Mouse (Mus musculus) CD8-positive naive resting alpha-beta T cell, adult 2 months (primary cell): ENCODE results near the gene Pacsin3.

ENCODE experiments used
- DNase-seq, 2 experiments: peaks; one replicate each; pipeline ENCODE4 v3.0.0; 2022; ENCODE audit warnings: low read depth in 2 of 2, low spot score in 2 of 2

Pacsin3 gene

DNA sequence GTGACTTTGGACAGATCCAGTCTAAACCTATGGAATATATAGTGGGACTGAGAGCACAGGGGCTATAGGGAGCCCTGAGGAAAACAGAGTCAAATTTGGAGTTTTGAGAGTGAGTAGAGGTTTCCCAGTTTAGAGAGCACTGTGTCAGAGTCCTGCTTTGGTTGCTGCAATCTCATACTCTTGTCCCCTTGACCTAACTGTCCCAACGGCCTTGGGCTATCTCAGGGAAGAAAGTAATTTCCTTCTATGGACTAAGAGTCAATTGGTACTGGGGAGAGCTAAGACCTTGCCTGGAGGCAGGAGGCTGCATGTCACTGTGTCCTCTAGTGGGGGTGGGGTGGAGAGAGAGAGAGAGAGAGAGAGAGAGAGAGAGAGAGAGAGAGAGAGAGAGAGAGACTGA, 3.1 kb downstream of the Pacsin3 start:
- DNase-seq = no peak

DNA sequence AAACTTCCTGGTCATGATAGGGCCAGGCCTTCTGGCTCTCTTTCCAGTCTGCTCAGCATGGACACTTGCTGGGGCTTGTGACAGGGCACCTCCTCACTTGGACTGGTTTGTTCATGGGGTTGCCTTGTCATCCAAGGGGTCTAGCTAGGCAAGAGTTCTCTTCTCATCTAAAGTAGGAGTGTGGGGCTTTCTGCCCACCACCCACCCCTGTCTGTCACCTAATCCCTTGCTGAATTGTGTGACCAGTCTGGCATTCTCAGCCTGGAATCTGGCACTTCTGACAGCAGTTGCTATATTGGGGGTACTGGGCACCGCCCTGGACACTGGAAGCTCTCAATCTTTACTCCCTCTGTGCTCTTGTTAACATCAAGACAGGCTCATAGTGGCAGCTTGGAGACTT, 3.7 kb downstream of the Pacsin3 start:
- no peak for DNase-seq

DNA sequence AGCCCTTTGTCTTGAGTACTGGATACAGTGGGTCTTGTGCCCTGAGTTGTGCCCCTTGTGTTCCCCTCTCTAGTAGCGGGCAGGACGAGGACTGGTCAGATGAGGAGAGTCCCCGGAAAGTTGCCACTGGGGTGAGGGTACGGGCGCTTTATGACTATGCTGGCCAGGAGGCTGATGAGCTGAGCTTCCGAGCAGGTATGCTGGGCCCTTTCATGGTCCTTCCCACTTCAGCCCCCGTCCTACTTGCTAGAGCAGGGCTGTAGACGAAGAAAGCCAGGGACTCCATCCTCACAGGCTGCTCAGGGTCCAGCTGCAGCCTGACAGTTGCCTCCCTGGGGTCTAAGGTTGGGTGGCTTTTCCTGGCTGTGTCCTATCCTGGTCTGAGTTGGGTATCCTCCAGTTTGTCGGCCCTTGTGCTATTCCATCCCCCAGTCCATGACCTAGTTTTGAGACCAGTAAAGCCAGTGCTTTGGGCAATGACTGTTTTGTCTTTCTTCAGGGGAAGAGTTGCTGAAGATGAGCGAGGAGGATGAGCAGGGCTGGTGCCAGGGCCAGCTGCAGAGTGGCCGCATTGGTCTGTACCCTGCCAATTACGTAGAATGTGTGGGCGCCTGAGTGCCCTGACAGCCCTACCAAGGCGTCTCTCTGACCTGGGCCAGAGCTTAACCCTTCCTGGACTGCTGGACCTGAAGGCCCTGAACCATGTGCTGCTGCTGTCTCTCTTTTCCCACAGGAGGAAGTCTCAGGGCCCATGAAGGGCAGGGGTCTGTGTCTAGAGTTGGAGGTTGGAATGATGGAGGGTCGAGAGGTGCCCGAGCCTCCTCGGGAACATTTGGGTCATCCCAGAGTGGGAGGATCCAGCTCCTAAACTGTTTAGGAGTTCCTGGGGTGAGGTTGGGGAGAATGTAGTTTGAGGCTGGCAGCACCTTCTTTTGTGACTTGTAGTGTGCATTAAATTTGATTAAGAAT, 8.2 kb downstream of the Pacsin3 start:
- DNase-seq = no peak

DNA sequence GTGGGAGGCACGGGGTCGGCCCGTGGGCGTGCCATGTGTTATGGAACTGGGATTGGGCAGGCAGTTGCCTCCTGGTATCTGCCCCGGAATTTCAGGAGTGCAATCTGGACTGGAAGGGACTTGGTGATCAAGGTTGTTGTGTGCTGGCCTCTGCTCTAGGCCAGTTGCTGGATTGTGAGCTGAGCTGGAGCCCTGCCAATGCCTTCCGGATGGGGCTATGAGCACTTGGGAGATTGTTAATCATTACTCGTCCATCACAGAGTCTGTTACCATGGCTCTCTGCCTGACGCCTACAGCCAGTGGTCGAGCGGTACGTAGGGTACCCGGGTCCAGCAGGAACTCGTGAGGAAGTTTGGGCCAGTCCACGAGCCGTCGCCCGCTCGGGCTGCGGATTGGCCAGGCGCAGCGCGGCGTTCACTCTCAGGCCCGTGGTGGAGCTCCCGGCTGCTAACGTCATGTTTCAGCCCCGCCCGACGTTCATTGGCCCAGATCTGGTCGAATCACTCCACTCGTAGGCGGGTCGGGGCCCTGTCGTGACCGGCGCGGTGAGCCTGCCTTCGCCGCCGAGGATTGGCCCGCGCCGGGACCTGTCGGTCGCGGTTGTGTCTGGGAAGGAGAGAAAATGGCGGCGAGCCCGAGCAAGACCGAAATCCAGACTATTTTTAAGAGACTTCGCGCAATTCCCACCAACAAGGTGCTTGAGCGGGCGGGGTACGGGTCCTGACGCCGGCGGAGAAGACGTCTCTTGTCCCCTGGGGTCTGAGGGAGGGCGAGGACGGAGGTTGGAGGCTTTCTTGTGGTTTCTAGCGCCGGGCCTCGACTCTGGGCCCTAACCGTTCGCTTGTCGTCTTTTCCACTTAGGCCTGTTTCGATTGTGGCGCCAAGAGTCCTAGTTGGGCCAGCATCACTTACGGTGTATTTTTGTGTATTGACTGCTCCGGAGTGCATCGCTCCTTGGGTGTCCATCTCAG, 9.2 kb downstream of the Pacsin3 start, which contains the start of gene Arfgap2:
Gene Arfgap2 (plus strand): TSS at position 264 of the 971 bp plus-strand sequence.
- peak; percentile 85 to 86 for DNase-seq

DNA sequence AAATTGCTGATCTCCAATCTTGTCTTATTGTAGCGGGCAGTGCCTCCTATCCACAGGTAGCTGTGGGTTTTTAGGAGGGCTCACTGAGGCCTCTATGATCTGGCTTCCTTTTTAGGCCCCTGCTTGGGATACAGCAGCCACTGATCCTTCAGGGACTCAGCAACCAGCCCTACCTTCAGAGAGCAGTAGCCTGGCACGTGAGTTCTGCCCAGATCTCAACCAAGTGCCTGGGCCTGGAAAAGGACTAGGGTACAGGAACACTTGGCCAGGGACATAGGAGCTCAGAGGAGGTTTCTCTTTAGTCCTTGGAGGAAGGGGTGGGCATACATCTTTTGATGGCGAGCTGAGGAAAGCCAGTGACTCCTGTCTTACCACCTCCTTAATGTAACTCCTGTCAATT, 12.3 kb downstream of the Pacsin3 start:
- no peak for DNase-seq

DNA sequence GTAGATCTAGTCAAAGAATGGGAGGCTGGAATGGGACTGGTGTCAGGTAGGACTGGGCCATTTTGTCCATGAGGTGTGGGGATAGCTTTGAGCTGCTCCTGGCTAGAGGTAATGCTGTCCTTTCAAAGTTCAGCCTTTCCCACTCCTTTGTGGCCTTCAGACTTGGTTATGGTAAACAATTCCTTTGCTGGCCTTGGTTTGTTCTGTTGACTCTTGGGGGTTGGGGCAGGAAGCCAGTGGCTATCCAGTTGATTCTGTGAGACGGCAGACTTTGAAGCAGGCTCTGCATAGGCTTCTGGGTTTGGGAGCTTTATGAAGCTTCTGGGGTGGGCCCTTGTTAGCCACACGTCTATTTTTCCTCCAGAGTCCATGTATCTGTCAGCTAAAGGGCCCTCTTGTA, 13.0 kb downstream of the Pacsin3 start:
- DNase-seq = no peak

DNA sequence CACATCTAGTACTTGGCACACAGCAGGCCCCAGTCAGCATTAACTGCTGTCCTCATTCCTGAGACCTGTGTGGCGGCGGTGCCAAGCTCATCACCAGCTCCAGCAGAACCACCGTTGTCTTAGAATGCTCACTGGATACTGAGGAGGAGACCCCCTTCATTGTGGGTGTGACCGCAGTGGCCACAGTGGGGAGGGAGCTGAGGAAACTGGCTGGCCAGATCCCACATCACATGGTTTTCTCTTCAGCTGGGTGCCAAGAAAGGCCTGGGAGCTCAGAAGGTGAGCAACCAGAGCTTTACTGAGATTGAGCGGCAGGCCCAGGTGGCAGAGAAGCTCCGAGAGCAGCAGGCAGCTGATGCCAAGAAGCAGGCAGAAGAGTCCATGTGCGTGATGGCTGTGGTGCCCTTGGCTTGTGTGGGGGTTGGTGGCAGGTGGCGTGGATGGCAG, 14.0 kb downstream of the Pacsin3 start:
- no peak for DNase-seq

DNA sequence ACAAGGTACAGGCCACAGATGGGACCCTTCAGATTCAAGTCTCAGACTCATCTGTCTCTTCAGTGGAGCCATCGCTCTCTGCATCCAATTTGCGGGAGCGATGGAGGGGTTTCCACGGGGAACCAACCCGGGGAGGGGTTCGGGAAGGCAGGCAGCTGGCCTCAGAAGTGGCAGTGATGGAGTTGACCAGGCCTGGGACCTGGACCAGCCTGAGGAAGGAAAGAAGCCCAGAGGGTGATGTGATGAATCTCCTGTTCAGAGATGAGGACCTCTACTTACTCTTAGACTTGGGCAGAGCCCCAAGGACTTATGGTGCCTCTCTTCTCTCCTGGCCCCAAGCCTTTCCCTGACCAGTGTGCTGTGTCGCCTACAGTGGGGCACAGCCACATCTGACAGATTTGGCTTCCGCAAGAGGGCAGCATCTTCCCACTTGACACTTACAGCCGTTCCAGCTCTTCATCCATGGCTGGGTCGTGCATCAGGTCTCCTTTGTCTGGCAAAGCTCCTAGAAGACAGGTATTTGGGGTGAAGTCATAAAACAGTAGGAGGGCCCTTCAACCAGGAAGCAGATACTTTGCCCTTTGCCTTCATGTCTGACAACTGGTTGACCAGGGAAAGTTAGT, 23.1 kb downstream of the Pacsin3 start:
- DNase-seq = no peak

DNA sequence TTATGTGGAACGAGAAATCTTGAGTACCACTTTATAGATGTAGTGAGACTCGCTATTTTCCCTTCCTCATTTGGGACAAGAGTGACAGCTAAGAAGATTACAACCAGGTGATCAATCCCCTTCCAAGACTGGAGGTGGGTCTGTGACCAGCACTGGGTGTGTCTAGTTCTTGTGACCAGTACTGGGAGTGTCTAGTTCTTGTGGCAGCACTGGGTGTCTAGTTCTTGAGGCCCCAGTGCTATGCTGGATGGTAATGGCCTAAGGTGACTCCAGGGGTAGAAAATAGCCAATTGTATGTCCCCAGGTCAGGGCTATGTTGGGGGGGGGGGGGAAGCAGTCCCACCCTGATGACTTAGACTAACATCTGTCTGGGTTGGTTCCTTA, 23.6 kb downstream of the Pacsin3 start:
- no peak for DNase-seq

DNA sequence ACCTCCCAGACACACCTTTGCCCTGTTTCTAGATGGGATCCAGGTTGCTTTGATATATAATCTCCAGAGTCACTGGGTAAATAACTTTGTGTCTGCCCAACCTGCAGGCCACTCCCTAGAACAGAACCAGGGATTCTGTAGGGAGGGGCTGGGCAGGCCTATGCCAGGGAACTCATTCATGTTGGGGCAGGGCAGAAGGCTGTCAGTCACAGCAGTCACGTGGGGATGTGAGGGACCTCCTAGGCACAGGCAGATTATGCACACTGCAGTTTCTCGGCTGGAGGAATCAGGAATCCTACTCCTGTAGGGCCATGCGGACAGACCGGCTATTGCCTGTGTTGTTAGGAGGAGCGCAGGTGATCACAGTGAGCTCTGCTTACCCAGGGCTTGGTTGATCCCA, 25.6 kb downstream of the Pacsin3 start:
- DNase-seq = no peak

DNA sequence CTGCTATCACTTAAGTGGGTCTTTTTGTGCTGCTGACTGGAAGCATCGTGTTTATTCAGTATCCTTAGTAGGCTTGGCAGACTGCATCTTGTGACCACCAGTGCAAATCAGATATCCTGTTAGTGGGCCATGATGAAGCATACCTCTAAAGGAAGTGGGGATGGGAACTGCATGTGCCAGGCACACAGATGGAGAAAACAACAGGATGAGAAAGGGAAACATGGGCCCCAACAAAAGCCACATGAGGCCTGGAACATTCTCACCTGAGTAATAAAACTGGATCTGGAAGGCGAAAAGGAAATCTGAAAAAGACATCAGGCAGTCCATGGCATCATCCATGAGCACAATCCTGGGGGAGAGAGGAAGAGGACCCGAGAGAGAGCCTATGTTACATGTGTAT, 28.2 kb downstream of the Pacsin3 start:
- DNase-seq = no peak

DNA sequence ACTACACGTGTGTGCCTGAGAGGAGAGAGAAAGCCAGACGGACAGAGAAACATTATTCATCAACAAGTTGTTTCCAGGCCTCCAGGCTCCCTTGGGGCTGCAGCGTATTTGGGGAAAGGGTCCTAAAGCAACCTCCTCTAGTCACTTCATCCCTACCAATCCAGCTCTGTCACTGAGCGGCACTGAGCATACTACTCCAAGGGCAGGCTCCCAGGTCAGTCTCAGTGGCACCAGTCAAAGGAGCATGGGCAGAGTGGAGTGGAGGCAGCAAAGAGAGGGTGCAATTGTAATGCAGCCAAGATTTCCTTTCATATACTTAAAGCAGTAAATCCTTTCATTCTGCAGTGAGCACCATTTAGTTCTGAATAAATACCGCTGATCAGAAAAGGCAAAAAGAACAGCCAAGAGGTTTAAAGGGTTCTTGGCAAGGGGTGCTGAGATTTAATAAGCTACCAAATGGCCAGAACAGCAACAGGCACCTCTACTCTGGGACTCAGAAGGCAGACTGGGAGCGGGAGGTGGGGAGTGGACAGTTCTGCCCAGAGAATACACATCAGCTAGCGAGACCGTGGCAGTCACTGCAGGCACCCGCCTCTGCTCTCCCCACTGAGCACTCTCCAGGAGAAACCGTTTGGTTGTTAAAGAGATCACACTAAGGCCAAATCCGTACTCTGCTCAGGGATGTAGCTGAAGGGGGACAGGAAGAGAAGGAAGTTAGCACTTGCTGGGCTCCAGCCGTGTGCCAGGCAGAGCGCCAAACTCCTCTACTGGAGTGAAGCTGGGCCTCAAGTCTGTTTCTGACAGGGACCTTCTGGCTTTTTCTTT, 28.8 kb downstream of the Pacsin3 start:
- DNase-seq = no peak

DNA sequence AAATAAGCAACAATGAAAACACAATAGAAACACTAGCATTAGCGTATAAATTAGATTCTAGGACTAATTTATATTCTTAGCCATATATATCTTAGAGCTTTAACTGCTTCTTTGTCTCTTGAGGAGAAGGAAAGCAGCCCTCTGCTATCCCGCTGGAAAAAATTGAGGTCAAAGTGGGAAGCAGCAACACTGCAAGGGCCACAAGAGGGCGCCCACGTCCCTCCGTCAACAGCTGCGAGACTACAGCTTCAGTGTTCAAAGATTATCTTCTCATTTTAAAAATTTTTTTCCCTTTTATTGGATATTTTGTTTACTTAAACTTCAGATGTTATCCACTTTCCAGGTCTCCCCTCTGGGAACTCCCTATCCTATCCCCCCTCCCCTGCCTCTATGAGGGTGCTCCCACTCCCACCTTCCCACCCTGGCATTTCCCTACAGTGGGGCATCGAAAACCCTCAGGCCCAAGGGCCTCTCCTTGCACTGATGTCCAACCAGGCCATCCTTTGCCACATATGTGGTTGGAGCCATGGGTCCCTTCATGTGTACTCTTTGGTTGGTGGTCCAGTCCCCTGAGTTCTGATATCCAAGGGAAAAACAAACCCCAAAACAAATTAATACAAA, 30.2 kb downstream of the Pacsin3 start:
- DNase-seq = peak in 1 of 2 experiments; percentile 32

DNA sequence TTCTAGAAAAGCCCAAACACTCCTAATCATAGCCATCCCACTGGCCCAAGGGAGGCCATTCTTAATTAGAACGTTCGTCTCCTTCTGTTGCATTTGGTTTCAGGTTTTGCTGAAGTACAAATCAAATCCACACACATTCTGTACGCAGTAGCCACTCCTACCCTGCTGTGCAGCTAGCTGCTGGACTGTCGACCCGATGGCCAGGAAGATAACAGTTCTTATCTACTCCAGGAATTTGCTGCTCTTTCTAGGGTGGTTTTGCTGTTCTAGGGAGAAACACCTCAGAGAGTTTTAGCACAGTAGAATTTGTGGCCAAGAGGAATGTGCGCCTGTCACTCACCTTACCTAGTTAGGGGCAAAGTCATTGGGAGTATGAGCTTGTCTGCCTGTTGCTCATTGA, 31.8 kb downstream of the Pacsin3 start:
- DNase-seq = no peak

DNA sequence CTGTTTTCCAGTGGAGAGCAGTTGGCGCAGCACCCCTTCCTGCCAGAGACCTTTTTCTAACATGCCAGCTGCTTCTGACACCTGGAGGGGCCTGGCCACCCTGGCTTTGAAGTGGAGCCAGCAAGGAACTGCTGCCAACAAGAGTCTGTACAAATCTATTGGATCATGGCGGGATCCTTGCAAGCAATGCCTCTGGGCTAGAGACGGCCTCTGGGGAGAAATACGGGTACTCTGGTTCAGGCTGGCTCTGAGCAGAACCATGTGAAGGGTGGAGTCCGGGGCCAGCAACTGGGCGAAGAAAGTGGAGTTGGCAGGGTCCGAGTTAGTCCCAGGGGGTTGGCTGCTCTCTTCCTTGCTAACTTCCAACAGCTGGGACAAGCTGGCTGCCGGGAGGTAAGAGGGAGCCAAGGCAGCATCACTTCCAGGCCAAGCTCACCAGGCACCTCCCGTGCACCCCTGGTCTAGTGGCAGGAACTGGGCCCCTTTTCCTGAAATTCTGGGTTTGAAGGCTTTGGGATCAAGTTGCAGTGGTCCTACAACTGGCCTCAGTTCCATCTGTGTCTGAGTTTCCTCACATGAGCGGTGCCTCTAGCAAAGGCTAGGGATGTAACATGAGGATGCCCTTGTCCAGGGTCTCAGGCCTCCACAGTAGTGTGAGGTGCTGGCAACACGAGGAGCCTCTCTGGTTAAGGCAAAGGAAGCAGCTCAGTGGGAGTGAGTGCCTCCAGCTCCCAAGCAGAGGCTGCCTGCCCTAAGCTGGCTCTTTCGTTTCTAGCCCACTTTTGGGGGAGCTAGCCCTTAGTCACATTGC, 35.6 kb downstream of the Pacsin3 start:
- DNase-seq = no peak

DNA sequence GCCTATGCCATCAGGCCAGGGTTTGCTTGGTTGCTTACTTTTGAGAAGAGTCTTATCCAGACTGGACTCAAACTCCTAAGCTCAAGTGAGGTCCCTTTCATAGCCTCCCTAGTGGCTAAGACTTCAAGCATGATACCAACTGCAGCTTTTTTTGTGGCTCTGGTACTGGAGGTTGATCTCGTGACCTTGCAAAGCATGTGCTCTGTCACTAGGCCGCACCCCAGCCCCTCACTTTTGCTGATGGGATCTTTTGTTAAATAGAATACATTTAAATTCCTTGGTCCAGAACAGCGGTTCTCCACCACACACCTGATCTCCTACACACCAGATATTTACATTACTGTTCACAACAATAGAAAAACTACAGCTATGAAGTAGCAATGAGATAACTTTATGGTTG, 38.5 kb downstream of the Pacsin3 start:
- DNase-seq = no peak

DNA sequence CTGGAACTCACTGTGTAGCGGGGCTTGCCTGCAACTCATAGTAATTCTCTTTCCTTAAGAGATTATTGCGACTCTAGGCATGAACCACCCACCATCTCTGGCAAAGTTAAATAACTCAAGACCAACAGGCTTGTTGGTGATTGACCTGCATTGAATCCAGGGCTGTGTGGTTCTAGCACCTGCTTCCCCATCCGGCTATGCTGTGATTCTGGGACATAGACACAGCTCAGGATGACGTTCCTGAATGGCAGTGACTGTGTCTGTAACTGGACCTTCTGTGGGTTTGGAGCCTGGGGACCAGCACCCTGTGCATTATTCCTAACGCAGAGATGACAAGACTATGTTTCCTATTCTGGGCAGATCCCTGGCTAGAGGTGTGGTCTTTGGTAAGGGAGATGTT, 40.1 kb downstream of the Pacsin3 start:
- DNase-seq = no peak

DNA sequence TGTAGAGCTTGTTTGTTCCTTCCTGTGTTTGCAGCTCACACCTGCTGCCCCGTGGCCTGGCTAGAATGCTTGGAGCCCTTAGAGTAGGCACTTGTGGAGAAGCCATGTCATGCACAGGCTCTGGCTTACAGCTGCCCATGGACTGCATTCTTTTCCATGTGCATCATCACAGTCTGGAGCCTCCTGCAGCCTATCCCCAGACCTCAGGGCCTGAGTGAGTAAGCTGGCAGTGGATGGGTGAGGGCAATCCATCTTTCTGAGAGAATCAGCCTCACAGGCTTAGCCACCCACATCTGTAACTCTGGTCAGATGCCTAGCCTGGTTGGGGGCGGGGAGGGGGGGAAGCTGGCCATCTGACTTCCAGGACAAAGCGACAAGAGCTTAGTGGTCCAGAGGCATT, 43.4 kb downstream of the Pacsin3 start:
- DNase-seq = no peak

DNA sequence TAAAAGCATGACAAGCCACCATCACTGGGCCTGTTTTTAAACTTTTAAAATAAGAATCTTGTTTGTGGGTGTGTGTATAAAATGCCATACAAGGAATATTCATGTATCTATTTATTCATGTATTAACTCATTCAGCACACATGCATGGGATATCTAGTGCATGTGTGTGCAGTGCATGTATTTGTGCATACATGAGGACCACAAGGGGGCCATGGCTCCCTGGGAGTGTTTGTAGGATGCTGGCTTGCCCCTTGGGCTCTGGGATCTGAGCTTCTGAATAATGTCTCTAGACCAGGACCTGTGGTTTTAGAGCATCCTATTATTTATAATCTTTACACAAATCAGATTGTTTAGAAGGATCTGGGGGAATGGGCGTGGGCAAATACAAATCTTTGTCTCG, 45.0 kb downstream of the Pacsin3 start:
- no peak for DNase-seq
